Mouse (Mus musculus) R1 (cell line): ENCODE results near the gene Katnb1.

ENCODE experiments used
- DNase-seq: peaks from one replicate; pipeline ENCODE4 v3.0.0-alpha.2; 2018; ENCODE audit warnings: low read depth, low spot score

Katnb1 gene

DNA sequence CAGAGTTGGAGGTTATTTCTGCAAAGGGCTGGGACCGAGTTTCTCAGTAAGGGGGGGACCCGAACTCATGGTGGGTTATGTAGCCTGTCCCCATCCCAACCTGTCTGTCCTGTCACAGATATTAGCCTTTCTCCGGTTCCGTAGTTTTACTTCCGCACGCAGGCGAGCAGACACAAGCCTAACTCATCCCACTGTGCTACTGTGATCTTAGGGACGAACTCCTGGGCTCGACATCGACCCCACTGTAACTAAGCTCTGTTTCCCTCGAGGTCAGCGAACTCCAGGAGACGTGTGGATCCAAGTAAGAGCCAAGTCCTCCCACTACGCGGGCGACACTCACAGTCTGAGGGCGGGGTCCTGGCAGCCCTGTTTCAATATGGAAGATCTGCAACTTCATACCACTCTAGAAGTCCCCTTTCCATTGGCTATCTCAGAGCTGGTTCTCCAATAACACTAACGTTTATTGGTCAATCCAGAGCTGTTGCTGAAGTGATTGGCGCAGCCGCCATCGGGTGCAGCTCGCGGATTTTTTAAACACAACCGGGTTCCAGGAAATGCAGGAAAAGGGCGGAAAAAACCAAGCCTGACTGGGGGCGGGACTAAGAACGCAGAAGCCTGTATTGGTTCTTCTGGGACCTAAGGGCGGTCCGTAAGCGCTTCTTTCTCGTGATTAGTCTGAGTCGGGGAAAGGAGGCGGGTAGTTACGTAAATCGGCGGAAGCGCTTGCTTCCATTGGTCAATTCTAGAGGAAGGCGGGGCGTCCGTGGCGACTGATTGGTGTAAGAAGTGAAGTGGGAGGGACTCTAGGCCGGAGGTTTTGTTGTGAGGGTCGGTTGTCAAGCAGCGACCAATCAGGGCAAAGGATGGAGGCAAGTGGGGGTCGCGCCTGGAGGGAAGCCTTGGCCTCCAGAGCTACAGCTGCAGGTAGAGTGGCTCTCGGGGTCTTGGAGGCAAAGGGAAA, at the start of gene Katnb1:
Gene Katnb1 (plus strand): TSS at position 806 of the 961 bp plus-strand sequence.
- DNase-seq = peak; percentile 100

DNA sequence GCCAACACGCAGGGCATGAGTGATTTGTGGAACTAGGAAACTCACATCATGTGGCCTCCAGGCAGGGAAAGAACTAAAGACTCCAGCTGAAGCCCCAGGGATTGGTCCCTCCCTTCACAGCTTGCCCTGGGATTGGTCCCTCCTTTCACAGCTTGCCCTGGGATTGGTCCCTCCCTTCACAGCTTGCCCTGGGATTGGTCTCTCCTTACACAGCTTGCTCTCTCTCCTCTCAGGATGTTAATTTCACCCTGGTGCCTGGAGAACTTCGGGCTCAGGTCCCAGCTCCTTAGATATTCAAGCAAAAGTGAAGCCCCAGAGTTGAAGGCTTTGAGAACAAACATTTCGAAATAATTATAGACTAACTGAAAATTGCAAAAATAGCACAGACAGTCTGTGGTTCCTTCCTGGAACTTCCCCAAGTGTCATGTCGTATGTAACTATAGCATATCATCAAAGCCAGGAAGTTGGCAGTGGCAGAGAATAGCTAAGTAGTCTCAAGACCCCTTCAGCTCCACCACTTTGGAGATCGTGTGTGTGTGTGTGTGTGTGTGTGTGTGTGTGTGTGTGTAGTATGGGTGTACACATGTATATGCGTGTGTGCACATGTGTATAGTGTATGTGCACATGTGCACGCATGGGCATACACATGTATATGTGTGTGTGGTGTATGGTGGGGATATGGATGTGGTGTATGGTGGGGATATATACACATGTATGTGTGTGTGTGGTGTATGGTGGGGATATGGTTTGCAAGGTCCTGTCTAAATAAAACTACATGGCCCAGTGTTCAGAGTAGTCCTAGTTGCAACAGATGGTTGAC, 43.7 kb upstream of the Katnb1 start:
- DNase-seq = peak; percentile 42

GRCm38 (mm10) chr8:95041883-95042784, 38.9 kb upstream of the Katnb1 start:
- no peak for DNase-seq

GRCm38 (mm10) chr8:95044811-95045210, 36.2 kb upstream of the Katnb1 start:
- DNase-seq = no peak

- no peak for DNase-seq
These were observed 34.0 kb upstream of the Katnb1 start for GRCm38 (mm10) chr8:95046982-95047381.

DNA sequence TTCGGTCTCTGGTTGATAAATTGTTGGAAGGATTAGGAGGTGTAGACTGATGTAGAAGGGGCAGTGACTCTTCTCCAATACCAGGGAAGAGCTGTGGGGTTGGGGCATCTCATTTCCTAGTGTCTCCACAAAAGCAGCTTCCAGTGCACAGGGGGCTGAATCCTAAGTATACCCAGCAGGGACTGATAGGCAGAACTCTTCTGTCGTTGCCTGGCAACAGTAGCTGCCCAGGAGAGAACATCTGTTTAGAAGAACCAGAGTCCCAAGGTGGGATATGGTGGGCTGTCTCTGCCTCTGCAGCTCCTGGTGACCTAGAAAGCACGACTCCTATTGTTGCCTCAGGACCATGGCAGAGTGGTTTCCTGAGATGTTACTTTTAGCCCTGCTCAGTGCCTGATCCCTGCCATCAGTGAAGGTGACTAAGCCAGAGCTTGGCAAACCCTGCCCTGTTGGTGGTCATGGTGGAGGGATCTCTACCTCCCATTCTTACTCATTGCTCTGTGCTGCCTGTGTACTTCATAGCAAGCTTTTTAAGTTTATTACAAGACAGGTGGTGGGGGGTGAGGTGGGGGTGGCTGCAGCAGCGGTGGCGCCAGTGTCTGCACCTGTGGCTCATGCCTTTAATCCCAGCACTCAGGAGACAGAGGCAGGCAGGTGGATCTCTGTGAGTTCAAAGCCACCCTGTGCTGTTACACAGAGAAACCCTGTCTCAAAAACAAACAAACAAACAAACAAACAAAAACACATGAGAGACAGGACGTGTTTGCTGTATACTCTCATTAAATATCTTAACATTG, 32.9 kb upstream of the Katnb1 start:
- DNase-seq = no peak

DNA sequence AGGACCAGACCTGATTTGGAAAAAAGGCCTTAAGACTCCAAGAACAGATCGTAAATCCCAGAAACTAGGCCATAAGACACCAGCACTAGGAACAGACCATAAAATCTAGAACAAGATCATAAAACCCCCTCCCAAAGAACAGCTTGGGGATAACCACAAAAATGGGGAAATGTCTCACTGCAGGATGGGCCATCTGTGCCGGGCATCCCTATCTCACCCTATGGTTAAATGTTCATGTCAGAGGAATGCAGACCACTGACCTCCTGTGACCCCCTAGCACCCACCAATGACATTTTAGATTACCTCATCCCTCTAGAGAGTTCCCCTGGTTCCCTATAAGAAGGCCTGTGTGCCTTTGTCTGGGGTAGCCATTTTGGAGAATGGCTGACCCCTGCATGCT, 31.4 kb upstream of the Katnb1 start:
- DNase-seq = no peak

DNA sequence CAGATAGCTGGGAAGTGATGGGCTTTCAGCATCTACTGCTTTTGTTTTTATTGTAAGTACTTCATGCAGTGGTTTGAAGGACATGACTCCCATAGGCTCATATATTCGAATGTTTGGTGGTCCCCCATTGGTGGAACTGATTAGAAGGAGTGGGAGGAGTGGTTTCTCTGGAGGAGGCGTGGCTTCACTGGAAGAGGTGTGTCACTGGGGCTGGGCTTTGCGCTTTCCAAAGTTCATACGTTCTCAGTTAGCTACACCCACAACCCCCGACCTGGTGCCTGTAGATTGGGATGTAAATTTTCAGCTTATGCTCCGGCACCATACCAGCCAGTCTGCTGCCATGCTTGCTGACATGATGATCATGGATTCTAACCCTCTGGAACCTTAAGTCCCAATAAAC, 26.5 kb upstream of the Katnb1 start:
- peak; percentile 81 for DNase-seq

DNA sequence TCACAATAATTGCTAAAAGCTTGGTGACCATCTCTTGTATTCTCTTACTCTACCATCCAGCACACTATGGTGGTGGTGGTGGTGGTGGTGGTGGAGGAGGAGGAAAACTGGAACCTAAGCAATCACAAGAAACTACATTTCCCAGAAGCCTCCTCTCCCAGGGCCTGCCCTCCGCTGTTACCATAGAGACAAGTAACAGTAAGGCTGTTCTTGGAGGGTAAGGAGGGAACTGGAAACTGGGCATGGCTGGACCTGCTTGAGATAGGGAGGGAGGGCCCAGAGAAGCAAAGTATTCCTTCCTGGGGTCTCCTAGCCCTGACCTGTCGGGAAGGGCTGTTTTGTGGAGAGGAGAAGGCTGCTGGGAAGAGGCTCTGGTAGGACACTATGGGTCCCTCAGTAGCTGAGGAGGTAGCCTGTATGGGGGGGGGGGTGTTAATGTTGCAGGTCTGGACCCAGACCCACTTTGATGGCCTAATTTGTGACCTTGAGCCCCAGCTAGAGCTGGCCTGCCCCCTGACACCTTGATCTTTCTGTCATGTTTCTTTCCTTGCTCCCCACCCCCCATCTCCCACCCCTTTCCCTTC, 26.0 kb upstream of the Katnb1 start, which contains the start of gene Drc7:
Gene Drc7 (plus strand): TSS at position 177 of the 584 bp plus-strand sequence.
- peak; percentile 89 for DNase-seq

GRCm38 (mm10) chr8:95056414-95056813, 24.6 kb upstream of the Katnb1 start:
- no peak for DNase-seq

DNA sequence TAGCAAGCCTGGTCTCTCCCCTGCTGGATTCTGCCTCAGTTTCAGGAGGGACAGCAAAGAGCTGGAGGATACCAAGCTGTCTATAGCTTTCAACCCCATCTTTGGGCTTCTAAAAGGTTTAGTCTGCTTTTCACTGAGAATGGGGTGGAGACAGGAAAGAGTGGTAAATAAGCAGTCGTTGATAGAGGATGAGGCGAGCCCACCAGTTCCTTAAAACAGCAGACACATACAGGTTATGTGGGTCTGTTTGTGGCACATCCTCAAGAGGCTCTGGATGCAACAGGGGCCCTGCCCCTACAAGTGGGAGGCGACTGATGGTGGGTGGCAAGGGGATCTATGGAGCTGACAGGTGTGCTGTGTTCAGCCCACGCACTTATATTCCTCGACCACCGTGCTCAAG, 22.3 kb upstream of the Katnb1 start:
- no peak for DNase-seq

- no peak for DNase-seq
These were observed 21.0 kb upstream of the Katnb1 start for GRCm38 (mm10) chr8:95059812-95060533.

DNA sequence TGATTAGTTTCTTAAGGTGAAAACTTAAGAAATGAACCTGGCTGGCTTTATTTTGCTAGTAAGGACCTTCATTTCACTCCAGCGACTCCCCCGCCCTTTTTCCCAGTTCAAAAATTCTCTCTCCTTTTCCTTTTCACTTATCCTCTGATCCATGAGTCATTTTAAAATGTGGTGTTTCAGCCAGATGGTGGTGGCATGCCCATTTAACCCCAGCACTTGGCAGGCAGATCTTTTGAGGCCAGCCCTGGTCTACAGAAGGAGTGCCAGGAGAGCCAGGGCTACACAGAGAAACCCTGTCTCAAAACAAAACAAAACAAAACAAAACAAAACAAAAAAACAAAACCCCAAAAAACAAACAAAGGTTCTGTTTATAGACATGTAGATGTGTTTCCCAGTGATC, 16.5 kb upstream of the Katnb1 start:
- no peak for DNase-seq

GRCm38 (mm10) chr8:95067582-95067981, 13.4 kb upstream of the Katnb1 start:
- DNase-seq = peak; percentile 86

DNA sequence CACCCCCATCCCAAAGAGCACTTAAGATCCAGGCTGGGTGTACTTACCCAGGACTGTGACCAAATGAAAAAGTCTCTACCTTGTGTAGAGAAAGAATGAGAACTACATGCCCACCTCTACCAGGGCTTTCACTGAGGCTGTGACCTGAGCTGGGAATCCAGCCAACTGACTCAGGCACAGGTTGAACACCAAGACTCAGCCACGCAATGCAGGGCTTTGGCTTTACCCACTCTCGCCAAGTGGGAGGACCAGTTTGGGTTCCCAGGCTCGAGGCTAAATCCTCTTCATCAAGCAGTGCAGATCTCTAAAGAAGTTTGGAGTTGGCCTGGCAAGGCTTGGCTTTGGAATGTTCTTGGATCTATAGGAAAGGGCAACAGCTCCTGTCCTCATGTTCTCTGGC, 5.5 kb upstream of the Katnb1 start:
- DNase-seq = no peak

DNA sequence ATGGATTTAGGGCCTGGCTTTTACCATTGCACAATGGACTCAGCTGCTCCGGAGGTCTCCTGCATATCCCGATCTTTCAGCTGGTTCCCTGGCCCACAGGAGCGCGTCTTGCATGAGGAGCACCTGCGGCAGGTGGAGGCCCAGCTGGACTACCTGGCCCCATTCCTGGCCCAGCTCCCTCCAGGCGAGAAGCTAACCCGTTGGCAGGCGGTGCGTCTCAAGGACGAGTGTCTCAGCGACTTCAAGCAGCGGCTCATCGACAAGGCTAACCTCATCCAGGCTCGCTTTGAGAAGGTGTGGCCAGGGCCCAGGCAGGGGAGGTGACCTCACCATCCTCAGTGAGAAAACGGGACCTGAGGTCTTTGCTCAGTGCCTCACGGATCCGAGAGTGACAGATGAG, 4.8 kb upstream of the Katnb1 start:
- DNase-seq = no peak

- no peak for DNase-seq
These were observed 2.9 kb upstream of the Katnb1 start for GRCm38 (mm10) chr8:95078055-95078454.

DNA sequence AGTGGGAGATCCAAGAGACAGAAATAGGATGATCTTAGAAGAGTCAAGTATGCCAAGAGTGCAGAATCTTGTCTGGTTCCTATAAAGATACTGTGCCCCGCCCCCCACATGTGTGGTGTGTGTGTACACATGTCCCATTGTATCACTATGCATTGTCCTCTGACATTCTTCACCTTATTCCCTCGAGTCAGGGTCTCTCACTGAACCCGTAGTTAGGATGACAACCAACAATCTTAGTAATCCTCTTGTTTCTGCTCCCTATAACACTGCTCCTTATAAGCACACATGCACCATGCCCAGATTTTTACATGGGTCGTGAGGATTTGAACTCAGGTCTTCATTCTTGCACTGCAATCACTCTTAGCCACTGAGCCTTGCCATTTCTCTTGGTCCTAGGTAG, 1.7 kb upstream of the Katnb1 start:
- DNase-seq = no peak

DNA sequence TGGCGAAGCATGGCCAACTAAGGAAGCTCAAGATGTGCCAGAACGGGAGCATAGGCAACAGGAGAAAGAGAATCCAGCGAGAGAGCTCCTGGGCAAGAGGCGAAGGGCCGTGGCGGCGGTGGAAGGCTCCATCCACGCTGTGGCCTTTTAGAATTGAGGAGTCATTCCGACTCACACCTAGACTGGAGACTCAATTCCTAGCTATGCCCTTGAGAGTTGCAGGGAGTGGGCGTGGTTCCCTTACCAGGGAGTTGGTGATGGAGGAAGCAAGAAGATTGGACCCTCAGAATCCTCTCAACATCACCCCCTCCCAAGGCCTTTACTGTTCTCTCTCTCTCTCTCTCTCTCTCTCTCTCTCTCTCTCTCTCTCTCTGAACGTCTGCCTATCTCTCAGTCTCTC, 664 bp downstream of the Katnb1 start:
- DNase-seq = peak; percentile 55

- DNase-seq = peak; percentile 37
These were observed 3.3 kb downstream of the Katnb1 start for GRCm38 (mm10) chr8:95084261-95084660.
